Mouse (Mus musculus) brown adipose tissue, adult 24 weeks (tissue): ENCODE measurements around the gene Rgs17. TPM values are rescaled to one million over a fixed set of nuclear protein-coding genes. Genes with fewer than 3 reads are reported as not detected.

ENCODE experiments used
- H3K27ac ChIP-seq: fragments of 200-500 bp; replicated peaks from 2 replicates; pipeline ENCODE4 v1.5.1; 2012; ENCODE audit warnings: low read depth, mild to moderate bottlenecking, low read length
- H3K4me1 ChIP-seq: fragments of 200-500 bp; 2 replicates; pipeline ENCODE4 v1.6.1; 2012; ENCODE audit warnings: low read length, mixed read lengths; ENCODE audit not compliant: control insufficient read depth, insufficient read depth, insufficient read length
- H3K4me3 ChIP-seq: fragments of 200-500 bp; 2 replicates; pipeline ENCODE4 v1.5.1; 2012; ENCODE audit warnings: low read depth, mild to moderate bottlenecking, low read length, moderate library complexity; ENCODE audit not compliant: insufficient read depth
- polyA plus RNA-seq: library from polyadenylated mRNA; stranded (reverse); fragments of >200 nt; gene quantifications from 2 replicates; pipeline ENCODE4 v1.2.4, GENCODE M21; 2012; ENCODE audit not compliant: missing spikeins, insufficient read depth, insufficient read length

The Rgs17 gene
- polyA plus RNA-seq, 1 experiment: not detected

- Histone ChIP-seq H3K4me3 (peak overlapping the region; percentile 81), H3K4me1 (peaks cover 10% of the 10 kb centered on the region), H3K27ac (peak overlapping the region; percentile 53)
These were observed 116.4 kb downstream of the Rgs17 start for GRCm38 (mm10) chr10:5805731-5806307.

GRCm38 (mm10) chr10:5805243-5805730 lies 116.9 kb downstream of the Rgs17 start, which contains the start of gene Fbxo5:
TSS of gene Fbxo5 (minus strand) at chr10:5805600.
- H3K4me3 ChIP-seq: peak within 1 kb of the TSS; percentile 81
- H3K27ac ChIP-seq: peak within 1 kb of the TSS; percentile 53
- H3K4me1 ChIP-seq: peaks cover 10% of the 10 kb centered on the region

GRCm38 (mm10) chr10:5804691-5805156 lies 117.5 kb downstream of the Rgs17 start:
- no peak overlapping the region for H3K27ac ChIP-seq
- peak overlapping the region; percentile 59 for H3K4me3 ChIP-seq
- H3K4me1 ChIP-seq: peaks cover 10% of the 10 kb centered on the region

- Histone ChIP-seq H3K27ac (no peak overlapping the region), H3K4me3 (no peak overlapping the region)
These were observed 118.5 kb downstream of the Rgs17 start for GRCm38 (mm10) chr10:5803739-5804138.

GRCm38 (mm10) chr10:5802866-5803265 lies 119.3 kb downstream of the Rgs17 start:
- Histone ChIP-seq H3K4me3 (no peak overlapping the region), H3K4me1 (peaks cover 10% of the 10 kb centered on the region), H3K27ac (no peak overlapping the region)

More at GRCm38 (mm10) chr10:5803739-5804138, 118.5 kb downstream of the Rgs17 start:
- peaks cover 10% of the 10 kb centered on the region for H3K4me1 ChIP-seq

GRCm38 (mm10) chr10:5800490-5800889 lies 121.7 kb downstream of the Rgs17 start:
- H3K4me3 ChIP-seq: no peak overlapping the region
- peaks cover 10% of the 10 kb centered on the region for H3K4me1 ChIP-seq
- no peak overlapping the region for H3K27ac ChIP-seq

GRCm38 (mm10) chr10:5798069-5798468 lies 124.1 kb downstream of the Rgs17 start:
- Histone ChIP-seq H3K27ac (no peak overlapping the region), H3K4me1 (0 out of 2 replicates have a peak, but pooled peaks cover 3% of the 10 kb centered on the region), H3K4me3 (no peak overlapping the region)

- Histone ChIP-seq H3K4me1 (no peaks in the 10 kb centered on the region), H3K27ac (no peak overlapping the region), H3K4me3 (no peak overlapping the region)
These were observed 131.5 kb downstream of the Rgs17 start for GRCm38 (mm10) chr10:5790657-5791056.

- H3K27ac ChIP-seq: no peak overlapping the region
- H3K4me1 ChIP-seq: no peaks in the 10 kb centered on the region
- no peak overlapping the region for H3K4me3 ChIP-seq
These were observed 135.3 kb downstream of the Rgs17 start for GRCm38 (mm10) chr10:5786923-5787322.

Other genes with a start within 250 kb of the Rgs17 start
- gene Fbxo5, start 116.8 kb downstream of the Rgs17 start, polyA plus RNA-seq: 0.58 and 0.71 TPM in 2 replicates
- gene Mtrf1l, start 98.5 kb downstream of the Rgs17 start, polyA plus RNA-seq: 8.7 and 22.2 TPM in 2 replicates